Mouse (Mus musculus): ENCODE results near the gene Stab2. TPM values are rescaled to one million over a fixed set of nuclear protein-coding genes. Genes with fewer than 3 reads are reported as not detected.
A peak's percentile ranks its signal among the peaks of the same experiment; 100 is the strongest.

The Stab2 gene
- polyA plus RNA-seq, 1 experiment from 2014 or later: 0.32 TPM

DNA sequence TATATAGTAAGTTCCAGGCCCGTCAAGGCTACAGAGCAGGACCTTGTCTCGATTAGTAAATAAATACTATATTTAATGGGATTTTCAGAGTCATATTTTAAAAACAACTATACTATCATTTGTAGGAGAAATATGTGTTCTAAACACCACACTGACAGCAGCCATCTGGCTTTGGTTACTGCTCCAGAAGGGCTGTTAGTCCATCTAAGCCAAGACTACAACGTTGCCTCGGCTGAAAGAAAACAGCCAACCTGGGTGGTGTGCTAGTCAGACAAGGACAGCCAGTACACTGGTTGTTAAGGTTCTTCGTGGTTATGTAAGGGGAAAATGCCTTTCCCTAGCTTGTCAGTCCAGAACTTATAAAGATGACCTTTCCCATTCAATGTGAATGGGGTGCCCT lies 165.2 kb downstream of the Stab2 start:
- Histone ChIP-seq H3K4me2 (replicated peaks) (no peak overlapping the region), H3K27me3 (peaks cover 53% of the 10 kb centered on the region), H3K9ac (no peak overlapping the region), H3K27ac (no peak overlapping the region), H3K9me3 (no peaks in the 10 kb centered on the region), H3K36me3 (no peaks in the 10 kb centered on the region), H3K4me3 (no peak overlapping the region), H3K4me1 (no peaks in the 10 kb centered on the region)
- no peak for ATAC-seq (ENCODE audit: low FRiP score, low read depth)
- WGBS: 50% methylated on average over 5 of the region's 5 CpGs

DNA sequence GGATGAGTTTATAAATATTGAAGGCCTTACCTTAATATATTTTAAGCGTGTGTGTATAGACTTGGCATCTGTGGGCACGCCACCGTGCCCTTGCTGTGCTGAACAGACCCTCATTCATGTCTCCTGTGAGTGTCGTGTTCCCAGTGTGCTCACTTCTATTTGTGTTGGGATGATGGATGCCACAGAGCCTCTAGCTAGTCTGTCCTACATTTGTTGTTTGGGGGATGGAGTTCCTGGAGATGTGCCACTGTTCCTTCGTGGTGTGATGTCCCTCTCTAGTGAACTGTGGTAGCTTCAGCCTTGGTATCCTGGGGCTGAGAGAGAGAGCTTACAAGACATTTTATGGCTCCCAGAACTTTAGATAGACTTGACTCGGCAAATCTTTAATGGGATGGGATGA lies 169.0 kb downstream of the Stab2 start:
- Histone ChIP-seq H3K4me2 (replicated peaks) (no peak overlapping the region), H3K4me3 (no peak overlapping the region), H3K27ac (no peak overlapping the region), H3K9ac (no peak overlapping the region), H3K36me3 (no peaks in the 10 kb centered on the region), H3K9me3 (no peaks in the 10 kb centered on the region), H3K27me3 (peaks cover 53% of the 10 kb centered on the region), H3K4me1 (no peaks in the 10 kb centered on the region)
- WGBS: 91% methylated on average over 6 of the region's 6 CpGs
- ATAC-seq (ENCODE audit: low FRiP score, low read depth): no peak

DNA sequence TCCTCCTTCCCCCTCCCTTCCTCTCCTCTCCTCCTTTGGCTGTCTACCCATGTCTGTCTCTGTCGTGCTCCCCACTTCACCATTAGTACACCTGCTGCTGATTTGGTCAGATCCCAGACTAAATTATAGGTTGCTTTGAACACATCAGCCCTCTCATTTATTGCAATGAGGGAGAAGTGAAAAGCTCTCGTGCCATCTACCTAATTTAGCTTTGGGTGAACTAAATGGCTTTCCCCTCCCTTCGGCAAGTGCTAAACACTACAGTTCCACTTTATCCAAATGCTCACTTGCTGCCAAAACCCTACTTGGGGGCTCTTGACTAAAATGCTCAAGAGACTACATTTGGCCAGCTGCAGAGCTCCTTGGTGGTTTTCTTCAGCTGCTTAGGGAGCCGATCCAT lies 171.0 kb downstream of the Stab2 start:
- ATAC-seq (ENCODE audit: low FRiP score, low read depth): no peak
- H3K4me1 ChIP-seq: no peaks in the 10 kb centered on the region
- peaks cover 40% of the 10 kb centered on the region for H3K27me3 ChIP-seq
- no peak overlapping the region for H3K4me3 ChIP-seq
- no peak overlapping the region for H3K27ac ChIP-seq
- H3K9ac ChIP-seq: no peak overlapping the region
- no peak overlapping the region for H3K4me2 ChIP-seq (replicated peaks)
- WGBS: 60% methylated on average over 4 of the region's 4 CpGs
- H3K9me3 ChIP-seq: no peaks in the 10 kb centered on the region
- H3K36me3 ChIP-seq: peaks cover 3% of the 10 kb centered on the region; the same call in 1 of the 2 replicates

GRCm38 (mm10) chr10:86829515-86829914 lies 178.3 kb downstream of the Stab2 start:
- no peak for ATAC-seq (ENCODE audit: low FRiP score, low read depth)
- Histone ChIP-seq H3K9ac (no peak overlapping the region), H3K9me3 (no peaks in the 10 kb centered on the region), H3K4me3 (no peak overlapping the region), H3K4me2 (replicated peaks) (no peak overlapping the region), H3K4me1 (peaks cover 15% of the 10 kb centered on the region), H3K36me3 (peaks cover 9% of the 10 kb centered on the region), H3K27me3 (peaks cover 2% of the 10 kb centered on the region), H3K27ac (no peak overlapping the region)
- WGBS: 89% methylated on average over 2 of the region's 2 CpGs

GRCm38 (mm10) chr10:86828221-86829135 lies 179.3 kb downstream of the Stab2 start:
- Histone ChIP-seq H3K4me2 (replicated peaks) (no peak overlapping the region), H3K27me3 (no peaks in the 10 kb centered on the region; the same call in 1 of the 2 replicates), H3K4me1 (peaks cover 17% of the 10 kb centered on the region), H3K36me3 (peaks cover 9% of the 10 kb centered on the region), H3K27ac (no peak overlapping the region), H3K4me3 (no peak overlapping the region), H3K9ac (no peak overlapping the region), H3K9me3 (no peaks in the 10 kb centered on the region)
- 85% methylated on average over 15 of the region's 15 CpGs for WGBS
- ATAC-seq (ENCODE audit: low FRiP score, low read depth): no peak

DNA sequence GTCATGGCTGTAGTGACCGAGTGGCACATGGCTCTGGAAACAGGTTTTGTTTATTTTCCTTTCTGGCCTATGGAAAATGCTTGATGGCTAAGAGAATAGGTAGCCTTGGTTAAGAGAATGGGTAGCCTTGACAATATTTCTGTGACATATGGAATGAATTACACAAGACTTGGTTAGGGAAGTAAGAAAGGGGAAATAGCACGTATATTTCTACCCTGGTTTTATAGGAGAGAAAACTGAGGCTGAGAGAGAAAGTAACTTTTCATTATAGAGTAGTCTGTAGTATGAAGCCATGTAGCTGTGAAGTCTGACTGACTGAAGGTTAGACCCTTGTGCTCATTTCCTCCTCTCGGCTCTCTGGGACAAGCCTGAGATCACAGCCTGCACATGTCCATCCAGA lies 180.9 kb downstream of the Stab2 start:
- no peak for ATAC-seq (ENCODE audit: low FRiP score, low read depth)
- H3K36me3 ChIP-seq: peaks cover 8% of the 10 kb centered on the region
- H3K4me3 ChIP-seq: no peak overlapping the region
- H3K4me1 ChIP-seq: peaks cover 17% of the 10 kb centered on the region
- 45% methylated on average over 3 of the region's 3 CpGs for WGBS
- H3K27ac ChIP-seq: no peak overlapping the region
- no peaks in the 10 kb centered on the region; the same call in 1 of the 2 replicates for H3K27me3 ChIP-seq
- H3K4me2 ChIP-seq (replicated peaks): no peak overlapping the region
- no peaks in the 10 kb centered on the region for H3K9me3 ChIP-seq
- no peak overlapping the region for H3K9ac ChIP-seq

GRCm38 (mm10) chr10:86825871-86826522 lies 181.8 kb downstream of the Stab2 start:
- WGBS: 84% methylated on average over 10 of the region's 10 CpGs
- Histone ChIP-seq H3K36me3 (peaks cover 6% of the 10 kb centered on the region), H3K4me3 (no peak overlapping the region), H3K9ac (no peak overlapping the region), H3K27ac (no peak overlapping the region), H3K9me3 (no peaks in the 10 kb centered on the region), H3K4me1 (peaks cover 17% of the 10 kb centered on the region), H3K4me2 (replicated peaks) (no peak overlapping the region), H3K27me3 (no peaks in the 10 kb centered on the region; the same call in 1 of the 2 replicates)
- ATAC-seq (ENCODE audit: low FRiP score, low read depth): no peak

DNA sequence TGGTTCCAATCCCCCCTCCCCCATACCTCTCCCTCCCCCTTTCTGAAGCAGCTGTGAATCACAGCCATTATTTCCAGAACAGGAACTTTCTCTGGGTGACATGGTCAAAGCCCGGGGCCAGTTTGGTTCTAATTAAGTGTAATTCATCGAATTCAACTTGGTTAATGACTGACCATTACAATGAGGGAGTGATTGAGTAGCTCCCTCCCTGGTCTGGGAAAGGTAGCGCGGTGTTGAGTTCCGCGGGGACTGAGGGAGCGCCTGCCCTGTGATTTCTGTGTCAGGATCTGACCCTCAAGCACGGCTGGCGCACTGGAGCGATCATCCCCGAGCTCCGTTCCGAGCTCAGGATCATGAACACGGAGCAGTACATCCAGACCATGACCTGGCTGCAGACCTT lies 183.0 kb downstream of the Stab2 start:
- no peaks in the 10 kb centered on the region for H3K9me3 ChIP-seq
- H3K27ac ChIP-seq: no peak overlapping the region
- 38% methylated on average over 14 of the region's 14 CpGs for WGBS
- ATAC-seq (ENCODE audit: low FRiP score, low read depth): no peak
- no peak overlapping the region for H3K9ac ChIP-seq
- peaks cover 10% of the 10 kb centered on the region for H3K36me3 ChIP-seq
- peaks cover 21% of the 10 kb centered on the region for H3K4me1 ChIP-seq
- H3K27me3 ChIP-seq: no peaks in the 10 kb centered on the region; the same call in 1 of the 2 replicates
- 0 out of 2 replicates have a peak overlapping the region, but pooled peaks have one; percentile 7 for H3K4me2 ChIP-seq (replicated peaks)
- no peak overlapping the region for H3K4me3 ChIP-seq

DNA sequence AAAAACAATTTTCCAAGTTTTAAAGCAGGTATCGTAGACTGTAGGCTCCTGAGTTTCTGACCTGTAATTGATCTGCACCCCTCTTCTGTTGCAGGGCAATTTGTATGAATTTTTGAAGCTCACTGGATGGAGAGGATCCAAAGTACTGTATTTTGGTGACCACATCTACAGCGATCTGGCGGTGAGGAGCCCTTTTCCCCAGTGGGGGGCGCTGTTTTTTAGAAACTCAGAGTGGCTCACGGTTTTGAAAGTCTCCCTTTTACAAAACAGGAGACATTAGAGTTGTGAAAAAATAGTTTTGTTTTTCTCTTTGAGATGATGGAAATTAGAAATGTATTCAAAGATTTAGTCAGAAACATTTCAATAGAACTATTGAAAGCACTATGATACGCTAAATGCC lies 183.7 kb downstream of the Stab2 start:
- no peak overlapping the region for H3K4me2 ChIP-seq (replicated peaks)
- H3K27ac ChIP-seq: no peak overlapping the region
- H3K4me1 ChIP-seq: peaks cover 28% of the 10 kb centered on the region
- no peak for ATAC-seq (ENCODE audit: low FRiP score, low read depth)
- H3K27me3 ChIP-seq: no peaks in the 10 kb centered on the region; the same call in 1 of the 2 replicates
- H3K4me3 ChIP-seq: no peak overlapping the region
- 82% methylated on average over 6 of the region's 6 CpGs for WGBS
- no peak overlapping the region for H3K9ac ChIP-seq
- H3K36me3 ChIP-seq: peaks cover 9% of the 10 kb centered on the region
- H3K9me3 ChIP-seq: no peaks in the 10 kb centered on the region

DNA sequence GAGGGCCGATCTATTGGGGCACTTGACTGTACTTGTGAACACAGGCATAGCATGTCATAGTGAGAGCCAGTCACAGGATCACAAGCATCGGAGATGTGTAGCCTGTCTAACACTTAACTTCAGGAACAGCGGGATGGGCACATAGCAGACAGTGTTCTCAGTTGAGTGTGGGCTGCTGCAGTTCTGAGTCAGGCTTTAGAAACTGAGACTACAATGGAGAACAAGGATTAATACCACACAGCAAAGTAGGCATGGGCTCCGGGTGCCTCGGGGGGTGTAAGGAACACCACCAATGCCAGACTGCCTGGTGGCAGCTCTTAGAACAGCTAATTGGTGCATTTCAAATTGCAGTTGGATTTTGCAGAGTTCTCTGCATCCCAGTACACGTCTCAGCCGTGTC lies 186.8 kb downstream of the Stab2 start:
- no peak overlapping the region for H3K9ac ChIP-seq
- H3K4me2 ChIP-seq (replicated peaks): no peak overlapping the region
- no peaks in the 10 kb centered on the region; the same call in 1 of the 2 replicates for H3K27me3 ChIP-seq
- H3K9me3 ChIP-seq: no peaks in the 10 kb centered on the region
- H3K4me1 ChIP-seq: peaks cover 25% of the 10 kb centered on the region
- peaks cover 7% of the 10 kb centered on the region for H3K36me3 ChIP-seq
- ATAC-seq (ENCODE audit: low FRiP score, low read depth): no peak
- H3K4me3 ChIP-seq: no peak overlapping the region
- no peak overlapping the region for H3K27ac ChIP-seq
- WGBS: 89% methylated on average over 7 of the region's 7 CpGs

DNA sequence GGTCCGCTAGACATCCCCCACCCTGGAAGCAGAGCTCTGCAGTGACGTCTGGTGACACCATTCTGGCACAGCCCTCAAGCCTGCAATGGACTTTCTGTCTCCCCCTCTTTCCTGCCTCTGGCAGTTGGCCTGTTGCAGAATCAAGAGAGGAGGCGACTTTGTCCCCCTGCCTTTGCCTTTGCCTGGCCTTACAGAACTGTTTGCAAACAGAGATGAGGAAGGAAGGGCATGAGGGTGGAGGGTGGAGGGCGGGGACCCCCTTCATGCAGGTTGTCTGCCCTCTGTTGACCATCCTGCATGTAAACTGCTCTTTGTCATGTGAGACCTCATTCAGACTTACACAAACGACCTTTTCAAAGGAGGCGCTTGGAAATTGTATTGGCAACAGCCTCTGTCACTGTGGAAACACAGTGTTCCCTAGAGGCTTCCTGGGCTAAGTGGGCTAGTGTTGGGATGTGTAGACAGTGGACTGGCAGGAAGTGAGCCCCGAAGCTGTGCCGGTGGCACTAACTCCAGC lies 188.1 kb downstream of the Stab2 start:
- peaks cover 7% of the 10 kb centered on the region for H3K36me3 ChIP-seq
- H3K9ac ChIP-seq: 0 out of 2 replicates have a peak overlapping the region, but pooled peaks have one; percentile 35
- H3K4me3 ChIP-seq: no peak overlapping the region
- no peaks in the 10 kb centered on the region for H3K27me3 ChIP-seq
- H3K9me3 ChIP-seq: no peaks in the 10 kb centered on the region
- H3K4me2 ChIP-seq (replicated peaks): no peak overlapping the region
- 41% methylated on average over 8 of the region's 8 CpGs for WGBS
- no peak for ATAC-seq (ENCODE audit: low FRiP score, low read depth)
- H3K27ac ChIP-seq: no peak overlapping the region
- H3K4me1 ChIP-seq: peaks cover 26% of the 10 kb centered on the region

DNA sequence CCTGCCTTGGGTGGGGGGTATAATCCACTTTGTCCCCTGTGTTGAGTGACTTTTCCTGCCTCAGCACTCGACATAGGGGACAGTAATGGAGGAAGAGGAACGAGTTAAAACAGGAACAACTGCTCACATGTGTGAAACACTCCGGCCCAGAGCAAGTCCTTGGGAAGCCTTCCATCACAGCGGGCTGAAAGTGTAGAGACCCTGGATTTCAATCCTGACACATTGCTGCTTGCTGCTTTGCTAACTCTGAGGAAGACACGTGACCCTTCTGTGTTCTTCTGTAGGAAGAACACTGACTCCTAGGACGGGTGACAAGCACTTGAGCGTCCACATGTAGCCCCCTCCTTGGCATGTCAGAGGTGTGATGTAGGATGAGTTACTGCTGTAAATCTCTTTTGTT lies 192.7 kb downstream of the Stab2 start:
- Histone ChIP-seq H3K4me1 (peaks cover 30% of the 10 kb centered on the region), H3K4me2 (replicated peaks) (no peak overlapping the region), H3K36me3 (no peaks in the 10 kb centered on the region), H3K9ac (no peak overlapping the region), H3K4me3 (no peak overlapping the region), H3K27me3 (no peaks in the 10 kb centered on the region), H3K27ac (no peak overlapping the region), H3K9me3 (no peaks in the 10 kb centered on the region)
- ATAC-seq (ENCODE audit: low FRiP score, low read depth): no peak
- 71% methylated on average over 7 of the region's 7 CpGs for WGBS

Data from limb, embryonic 13.5 days (tissue).